Mouse (Mus musculus): ENCODE measurements around the gene Lrrc58. TPM values are rescaled to one million over a fixed set of nuclear protein-coding genes. Genes with fewer than 3 reads are reported as not detected.
A peak's percentile ranks its signal among the peaks of the same experiment; 100 is the strongest.

The Lrrc58 gene
- polyA plus RNA-seq, 2 experiments: 4.1 to 8.7 TPM

GRCm38 (mm10) chr16:37899357-37899756 is 31.2 kb downstream of the Lrrc58 start:
- H3K9me3 ChIP-seq (ENCODE audit: control insufficient read depth, low read length): no peaks in the 10 kb centered on the region
- H3K4me3 ChIP-seq (ENCODE audit: insufficient read depth in 1 of 2, low read depth in 2 of 2, low read length in 2 of 2): no peak overlapping the region
- no peak overlapping the region for H3K27ac ChIP-seq
- no peaks in the 10 kb centered on the region for H3K27me3 ChIP-seq (ENCODE audit: control insufficient read depth, insufficient read depth, low read length)
- no peak overlapping the region for H3K9ac ChIP-seq (replicated peaks)
- no peak overlapping the region for H3K4me2 ChIP-seq (ENCODE audit: low read depth)
- no peaks in the 10 kb centered on the region for H3K36me3 ChIP-seq (replicated peaks; ENCODE audit: control insufficient read depth, insufficient read depth, low read depth)
- 61% methylated on average over 2 of the region's 2 CpGs for WGBS (ENCODE audit: insufficient replicate concordance)
- DNase-seq (ENCODE audit: low read depth in 3 of 3, low spot score in 3 of 3) (no peak), ATAC-seq (ENCODE audit: insufficient read depth) (no peak)
- TF ChIP-seq CTCF (IDR thresholded peaks at IDR 0.05; ENCODE audit: low read depth) (no peak), EP300 (IDR thresholded peaks at IDR 0.05; ENCODE audit: low read depth) (no peak)
- H3K4me1 ChIP-seq (replicated peaks; ENCODE audit: control insufficient read depth in 2 of 2, insufficient read depth in 2 of 2, low read length in 1 of 2): peaks cover 0 to 2% of the 10 kb centered on the region in 2 experiments; a peak in 1 of 4 replicates

- no peak for DNase-seq (ENCODE audit: low read depth in 3 of 3, low spot score in 3 of 3)
- 46% methylated on average over 11 of the region's 11 CpGs for WGBS (ENCODE audit: insufficient replicate concordance)
- no peak overlapping the region for H3K27ac ChIP-seq
- no peaks in the 10 kb centered on the region for H3K36me3 ChIP-seq (replicated peaks; ENCODE audit: control insufficient read depth, insufficient read depth, low read depth)
- H3K4me1 ChIP-seq (replicated peaks; ENCODE audit: control insufficient read depth in 2 of 2, insufficient read depth in 2 of 2, low read length in 1 of 2): no peaks in the 10 kb centered on the region
- no peak overlapping the region for H3K4me2 ChIP-seq (ENCODE audit: low read depth)
- H3K27me3 ChIP-seq (ENCODE audit: control insufficient read depth, insufficient read depth, low read length): no peaks in the 10 kb centered on the region
- H3K9me3 ChIP-seq (ENCODE audit: control insufficient read depth, low read length): no peaks in the 10 kb centered on the region
- no peak for TF ChIP-seq CTCF (IDR thresholded peaks at IDR 0.05; ENCODE audit: low read depth)
- no peak for TF ChIP-seq EP300 (IDR thresholded peaks at IDR 0.05; ENCODE audit: low read depth)
- no peak overlapping the region for H3K9ac ChIP-seq (replicated peaks)
- ATAC-seq (ENCODE audit: insufficient read depth): no peak
- H3K4me3 ChIP-seq (ENCODE audit: insufficient read depth in 1 of 2, low read depth in 2 of 2, low read length in 2 of 2): no peak overlapping the region
Observed at GRCm38 (mm10) chr16:37901318-37901717, 33.1 kb downstream of the Lrrc58 start.

GRCm38 (mm10) chr16:37906456-37906855 is 38.3 kb downstream of the Lrrc58 start:
- H3K36me3 ChIP-seq (replicated peaks; ENCODE audit: control insufficient read depth, insufficient read depth, low read depth): no peaks in the 10 kb centered on the region
- no peaks in the 10 kb centered on the region for H3K4me1 ChIP-seq (replicated peaks; ENCODE audit: control insufficient read depth in 2 of 2, insufficient read depth in 2 of 2, low read length in 1 of 2)
- 79% methylated on average over 3 of the region's 3 CpGs for WGBS (ENCODE audit: insufficient replicate concordance)
- H3K9ac ChIP-seq (replicated peaks): no peak overlapping the region
- no peak for TF ChIP-seq CTCF (IDR thresholded peaks at IDR 0.05; ENCODE audit: low read depth)
- no peak for TF ChIP-seq EP300 (IDR thresholded peaks at IDR 0.05; ENCODE audit: low read depth)
- H3K27ac ChIP-seq: no peak overlapping the region
- ATAC-seq (ENCODE audit: insufficient read depth) (no peak), DNase-seq (ENCODE audit: low read depth in 3 of 3, low spot score in 3 of 3) (no peak)
- H3K27me3 ChIP-seq (ENCODE audit: control insufficient read depth, insufficient read depth, low read length): no peaks in the 10 kb centered on the region
- H3K4me2 ChIP-seq (ENCODE audit: low read depth): no peak overlapping the region
- no peak overlapping the region for H3K4me3 ChIP-seq (ENCODE audit: insufficient read depth in 1 of 2, low read depth in 2 of 2, low read length in 2 of 2)
- no peaks in the 10 kb centered on the region for H3K9me3 ChIP-seq (ENCODE audit: control insufficient read depth, low read length)

GRCm38 (mm10) chr16:37911086-37911485 is 42.9 kb downstream of the Lrrc58 start:
- no peak for ATAC-seq (ENCODE audit: insufficient read depth)
- WGBS (ENCODE audit: insufficient replicate concordance): 57% methylated on average over 1 of the region's 1 CpGs

GRCm38 (mm10) chr16:37916138-37916817 is 48.1 kb downstream of the Lrrc58 start, which contains the start of gene Gpr156:
Gpr156 (plus strand) TSS chr16:37916496.
- WGBS (ENCODE audit: insufficient replicate concordance): 4% methylated on average over 48 of the region's 53 CpGs
- peaks cover 24% of the 10 kb centered on the region for H3K27me3 ChIP-seq (ENCODE audit: control insufficient read depth, insufficient read depth, low read length)
- no peak within 1 kb of the TSS for H3K9ac ChIP-seq (replicated peaks)
- no peak within 1 kb of the TSS for H3K27ac ChIP-seq
- ATAC-seq (ENCODE audit: insufficient read depth): no peak
- H3K4me1 ChIP-seq (replicated peaks; ENCODE audit: control insufficient read depth in 2 of 2, insufficient read depth in 2 of 2, low read length in 1 of 2): no peaks in the 10 kb centered on the region
- no peaks in the 10 kb centered on the region for H3K36me3 ChIP-seq (replicated peaks; ENCODE audit: control insufficient read depth, insufficient read depth, low read depth)
- no peaks in the 10 kb centered on the region for H3K9me3 ChIP-seq (ENCODE audit: control insufficient read depth, low read length)
- H3K4me2 ChIP-seq (ENCODE audit: low read depth): peak within 1 kb of the TSS; percentile 54
- TF ChIP-seq EP300 (IDR thresholded peaks at IDR 0.05; ENCODE audit: low read depth): no peak
- TF ChIP-seq CTCF (IDR thresholded peaks at IDR 0.05; ENCODE audit: low read depth): no peak
- peak within 1 kb of the TSS in 1 of 2 experiments; percentile 33; a peak in 2 of 4 replicates for H3K4me3 ChIP-seq (ENCODE audit: insufficient read depth in 1 of 2, low read depth in 2 of 2, low read length in 2 of 2)
- no peak for DNase-seq (ENCODE audit: low read depth in 3 of 3, low spot score in 3 of 3)

More at GRCm38 (mm10) chr16:37911086-37911485, 42.9 kb downstream of the Lrrc58 start:
- Histone ChIP-seq H3K4me3 (ENCODE audit: insufficient read depth in 1 of 2, low read depth in 2 of 2, low read length in 2 of 2) (no peak overlapping the region), H3K27me3 (ENCODE audit: control insufficient read depth, insufficient read depth, low read length) (peaks cover 12% of the 10 kb centered on the region), H3K9me3 (ENCODE audit: control insufficient read depth, low read length) (no peaks in the 10 kb centered on the region), H3K27ac (no peak overlapping the region), H3K4me2 (ENCODE audit: low read depth) (no peak overlapping the region), H3K4me1 (replicated peaks; ENCODE audit: control insufficient read depth in 2 of 2, insufficient read depth in 2 of 2, low read length in 1 of 2) (no peaks in the 10 kb centered on the region), H3K9ac (replicated peaks) (no peak overlapping the region), H3K36me3 (replicated peaks; ENCODE audit: control insufficient read depth, insufficient read depth, low read depth) (no peaks in the 10 kb centered on the region)
- DNase-seq (ENCODE audit: low read depth in 3 of 3, low spot score in 3 of 3): no peak
- TF ChIP-seq EP300 (IDR thresholded peaks at IDR 0.05; ENCODE audit: low read depth): no peak
- no peak for TF ChIP-seq CTCF (IDR thresholded peaks at IDR 0.05; ENCODE audit: low read depth)

All from liver, embryonic 14.5 days (tissue).